Mouse (Mus musculus): ENCODE data around the gene Cd247. TPM values are rescaled to one million over a fixed set of nuclear protein-coding genes. Genes with fewer than 3 reads are reported as not detected.

The Cd247 gene
- polyA plus RNA-seq, 1 experiment from 2014 or later, result 0.61 TPM

DNA sequence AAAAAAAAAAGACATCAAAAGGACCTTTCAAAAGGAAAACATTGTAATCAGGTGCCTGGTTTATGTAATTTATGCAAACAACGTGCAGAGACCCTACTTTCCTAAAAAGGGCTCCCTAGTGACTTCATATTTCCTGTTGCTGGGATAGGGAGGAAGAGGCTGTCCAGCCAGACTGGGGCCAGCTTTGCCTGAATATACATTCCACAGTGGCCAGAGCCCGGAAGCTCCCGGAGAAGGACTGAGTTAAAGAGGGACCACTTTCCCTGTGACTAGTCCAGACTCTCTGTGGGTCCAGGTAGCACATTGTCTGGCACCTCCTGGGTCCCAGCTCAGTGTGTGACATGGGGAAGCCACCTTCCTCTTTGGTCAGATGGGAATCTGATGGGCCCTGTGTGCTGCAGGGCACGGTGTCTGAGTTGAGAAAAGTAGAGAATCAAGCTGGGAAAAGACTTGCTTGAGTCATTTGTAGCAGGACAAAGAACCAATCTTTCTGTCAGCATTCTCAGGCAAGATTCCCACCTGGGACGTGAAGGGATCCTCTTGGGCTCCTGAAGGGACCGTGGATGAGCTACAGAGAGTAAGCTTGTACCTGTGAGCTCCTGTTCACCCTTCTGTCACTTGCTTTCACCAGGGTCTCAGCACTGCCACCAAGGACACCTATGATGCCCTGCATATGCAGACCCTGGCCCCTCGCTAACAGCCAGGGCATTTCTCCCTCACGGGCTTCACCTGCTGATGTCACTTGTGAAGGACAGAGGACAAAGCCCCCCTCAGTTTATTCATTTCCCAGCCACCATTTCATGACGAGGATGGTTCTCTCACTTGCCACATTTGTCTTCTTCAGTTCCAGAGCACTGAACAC is 72.1 kb downstream of the Cd247 start:
- no peak overlapping the region for H3K27ac ChIP-seq
- 70% methylated on average over 9 of the region's 9 CpGs for WGBS

DNA sequence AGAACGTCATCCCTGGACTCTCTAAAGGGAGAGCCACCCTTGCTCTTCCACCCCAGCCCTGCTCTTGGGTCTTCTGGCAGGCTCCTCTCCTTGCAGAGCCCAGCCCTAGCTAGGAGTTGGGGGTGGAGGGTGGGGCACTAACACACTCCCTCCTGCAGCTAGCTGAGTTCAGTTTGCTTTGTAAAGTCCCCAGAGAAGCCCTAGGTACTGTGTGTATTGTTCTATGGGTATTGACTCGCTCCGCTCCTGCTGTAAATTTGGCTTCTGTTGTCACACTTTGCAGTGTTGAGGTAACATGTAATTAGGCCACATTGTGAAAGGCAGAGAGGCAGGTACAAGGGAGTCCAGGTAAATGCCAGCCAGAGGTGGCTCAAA is 72.7 kb downstream of the Cd247 start:
- no peak overlapping the region for H3K4me3 ChIP-seq
- no peak for ATAC-seq (ENCODE audit: insufficient number of reproducible peaks, low FRiP score, low TSS enrichment, low read depth)
- WGBS, result 61% methylated on average over 3 of the region's 3 CpGs
- no peak overlapping the region for H3K9ac ChIP-seq
- H3K4me1 ChIP-seq, result peaks cover 7% of the 10 kb centered on the region; the same call in 1 of the 2 replicates
- H3K4me2 ChIP-seq, result no peak overlapping the region
- H3K9me3 ChIP-seq, result no peaks in the 10 kb centered on the region
- no peak overlapping the region for H3K27ac ChIP-seq
- H3K36me3 ChIP-seq, result no peaks in the 10 kb centered on the region
- H3K27me3 ChIP-seq, result 0 out of 2 replicates have a peak, but pooled peaks cover 3% of the 10 kb centered on the region

More for the DNA sequence above, 72.1 kb downstream of the Cd247 start:
- Histone ChIP-seq H3K4me2 (no peak overlapping the region), H3K4me3 (no peak overlapping the region), H3K27me3 (0 out of 2 replicates have a peak, but pooled peaks cover 3% of the 10 kb centered on the region), H3K9ac (no peak overlapping the region), H3K36me3 (no peaks in the 10 kb centered on the region), H3K4me1 (peaks cover 7% of the 10 kb centered on the region; the same call in 1 of the 2 replicates), H3K9me3 (no peaks in the 10 kb centered on the region)
- ATAC-seq (ENCODE audit: insufficient number of reproducible peaks, low FRiP score, low TSS enrichment, low read depth), result no peak

DNA sequence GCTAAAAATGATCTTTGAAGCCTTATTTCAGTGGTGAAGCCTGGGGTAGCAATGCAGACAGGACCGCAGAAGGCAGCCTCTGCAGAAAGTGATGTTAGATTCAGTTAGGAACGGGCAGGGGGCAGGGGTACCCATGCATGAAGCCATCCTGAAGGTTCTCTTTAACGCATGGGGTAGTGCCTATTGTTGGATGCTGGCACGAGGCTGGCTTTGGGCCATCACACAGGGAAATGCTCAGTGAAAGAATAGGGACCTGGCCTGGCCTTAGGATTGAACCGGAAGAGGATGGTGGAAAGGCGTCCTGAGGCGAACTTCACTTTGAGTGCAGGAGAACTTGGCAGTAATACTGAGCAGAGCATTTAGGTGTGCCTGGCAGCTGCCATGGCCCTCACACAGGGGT is 73.6 kb downstream of the Cd247 start:
- Histone ChIP-seq H3K4me3 (no peak overlapping the region), H3K27ac (no peak overlapping the region), H3K27me3 (no peaks in the 10 kb centered on the region), H3K4me2 (no peak overlapping the region), H3K36me3 (no peaks in the 10 kb centered on the region), H3K9ac (no peak overlapping the region), H3K4me1 (peaks cover 7% of the 10 kb centered on the region; the same call in 1 of the 2 replicates), H3K9me3 (no peaks in the 10 kb centered on the region)
- ATAC-seq (ENCODE audit: insufficient number of reproducible peaks, low FRiP score, low TSS enrichment, low read depth), result no peak
- WGBS, result 78% methylated on average over 7 of the region's 7 CpGs

DNA sequence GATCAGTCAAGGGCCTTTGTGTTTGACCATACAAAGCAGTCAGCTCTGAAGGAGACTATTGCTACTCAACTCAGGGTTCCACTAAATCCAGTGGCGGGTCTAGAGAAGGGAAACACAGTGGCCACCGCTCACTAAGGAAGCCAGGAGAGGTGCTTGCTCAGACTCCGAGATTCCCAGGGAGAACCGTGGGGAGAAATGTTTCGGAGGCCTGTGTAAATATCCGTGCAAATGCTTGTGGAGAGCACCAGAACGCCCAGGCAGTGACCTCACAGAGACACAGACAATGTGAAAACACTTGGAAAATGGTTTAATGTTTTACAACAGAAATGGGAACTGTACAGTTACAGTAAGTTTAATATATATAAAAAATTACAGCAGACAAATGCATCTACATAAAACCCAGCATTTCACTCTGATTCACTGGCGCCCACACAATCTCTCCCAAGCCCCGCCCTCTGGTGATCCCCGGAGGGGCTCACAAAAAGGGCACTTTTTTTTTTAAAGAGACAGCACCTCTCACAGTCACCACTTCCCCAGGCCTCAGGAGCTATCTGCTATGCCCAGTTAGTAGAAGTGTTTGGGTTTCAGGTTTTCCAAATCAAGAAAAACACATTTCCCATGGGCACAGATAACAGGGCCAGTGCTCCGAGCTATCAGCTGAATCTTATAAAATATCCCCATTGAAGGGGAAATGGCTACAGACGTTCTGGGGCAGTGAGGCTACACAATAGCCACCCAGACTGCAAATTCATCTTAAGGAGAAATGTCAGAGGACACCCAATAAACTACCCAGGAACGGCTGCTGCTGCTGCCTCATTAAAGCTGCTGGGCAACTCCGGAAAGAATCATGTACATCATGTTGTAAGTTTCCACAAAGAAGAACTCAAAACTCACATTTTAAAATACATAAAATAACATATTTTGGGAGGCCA is 76.6 kb downstream of the Cd247 start:
- peak; percentile 14; the same call in 1 of the 2 replicates for ATAC-seq (ENCODE audit: insufficient number of reproducible peaks, low FRiP score, low TSS enrichment, low read depth)
- Histone ChIP-seq H3K4me3 (no peak overlapping the region), H3K4me1 (peaks cover 7% of the 10 kb centered on the region; the same call in 1 of the 2 replicates), H3K9ac (no peak overlapping the region), H3K27me3 (no peaks in the 10 kb centered on the region), H3K4me2 (no peak overlapping the region), H3K9me3 (no peaks in the 10 kb centered on the region), H3K36me3 (0 out of 2 replicates have a peak, but pooled peaks cover 3% of the 10 kb centered on the region), H3K27ac (peak overlapping the region; percentile 40; the same call in 1 of the 2 replicates)
- WGBS, result 34% methylated on average over 14 of the region's 14 CpGs

DNA sequence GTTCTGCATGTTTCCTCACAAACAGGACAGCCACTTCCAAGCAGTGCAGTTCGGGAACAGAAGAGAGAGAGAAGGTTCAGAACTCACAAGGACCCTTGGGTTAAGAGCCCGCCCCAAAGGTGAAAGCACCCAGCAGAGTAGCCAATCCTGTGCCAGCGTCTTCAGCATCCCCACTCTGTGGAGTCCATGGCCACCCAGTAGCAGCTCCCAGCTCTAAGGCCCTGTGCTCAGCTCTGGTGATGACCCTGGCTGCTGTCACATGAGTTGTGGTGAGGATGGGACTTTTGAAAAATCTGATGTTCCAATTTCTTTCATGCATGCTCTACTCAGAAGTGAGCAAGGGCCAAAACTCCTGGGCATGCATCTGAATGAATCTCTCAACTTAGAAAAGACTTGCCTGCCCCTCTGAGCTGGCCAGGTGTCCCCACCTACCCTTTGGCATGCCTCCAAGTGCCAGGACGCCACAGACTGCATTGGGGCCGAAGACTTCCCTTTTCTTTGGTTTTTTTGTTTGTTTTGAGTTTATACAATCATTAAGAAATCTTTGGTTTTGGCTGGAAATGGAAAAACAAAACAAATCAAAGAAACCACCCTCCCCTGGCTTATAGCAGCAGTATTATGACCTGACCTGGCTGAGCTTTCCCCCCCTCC is 78.3 kb downstream of the Cd247 start:
- no peaks in the 10 kb centered on the region for H3K9me3 ChIP-seq
- ATAC-seq (ENCODE audit: insufficient number of reproducible peaks, low FRiP score, low TSS enrichment, low read depth), result no peak
- no peaks in the 10 kb centered on the region for H3K27me3 ChIP-seq
- H3K4me1 ChIP-seq, result peaks cover 7% of the 10 kb centered on the region; the same call in 1 of the 2 replicates
- no peak overlapping the region for H3K4me2 ChIP-seq
- H3K27ac ChIP-seq, result no peak overlapping the region; the same call in 1 of the 2 replicates
- 0 out of 2 replicates have a peak, but pooled peaks cover 5% of the 10 kb centered on the region for H3K36me3 ChIP-seq
- H3K4me3 ChIP-seq, result no peak overlapping the region
- no peak overlapping the region for H3K9ac ChIP-seq
- 67% methylated on average over 5 of the region's 5 CpGs for WGBS

DNA sequence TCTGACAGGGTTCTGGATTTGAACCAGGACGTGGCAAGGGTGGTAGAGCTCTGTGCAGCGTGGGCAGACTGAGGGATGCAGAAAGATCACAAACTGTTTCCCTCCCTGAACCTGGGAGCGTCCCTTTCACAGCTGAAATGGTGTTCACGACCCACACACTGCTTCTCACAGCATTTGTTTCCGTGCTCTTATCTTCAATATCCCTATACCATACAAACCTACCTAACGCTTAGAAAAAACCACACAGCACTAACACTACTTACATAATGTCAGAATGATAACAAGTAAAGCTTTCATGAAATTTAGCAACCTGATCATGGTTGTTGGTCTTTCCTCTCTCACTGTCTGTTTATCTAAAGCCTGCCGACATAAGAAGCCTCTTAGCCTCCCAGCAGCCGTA is 80.2 kb downstream of the Cd247 start:
- Histone ChIP-seq H3K27me3 (no peaks in the 10 kb centered on the region), H3K9ac (no peak overlapping the region), H3K9me3 (no peaks in the 10 kb centered on the region), H3K4me3 (no peak overlapping the region), H3K36me3 (0 out of 2 replicates have a peak, but pooled peaks cover 6% of the 10 kb centered on the region), H3K27ac (no peak overlapping the region), H3K4me1 (peaks cover 7% of the 10 kb centered on the region; the same call in 1 of the 2 replicates), H3K4me2 (no peak overlapping the region)
- 90% methylated on average over 8 of the region's 8 CpGs for WGBS
- no peak for ATAC-seq (ENCODE audit: insufficient number of reproducible peaks, low FRiP score, low TSS enrichment, low read depth)

DNA sequence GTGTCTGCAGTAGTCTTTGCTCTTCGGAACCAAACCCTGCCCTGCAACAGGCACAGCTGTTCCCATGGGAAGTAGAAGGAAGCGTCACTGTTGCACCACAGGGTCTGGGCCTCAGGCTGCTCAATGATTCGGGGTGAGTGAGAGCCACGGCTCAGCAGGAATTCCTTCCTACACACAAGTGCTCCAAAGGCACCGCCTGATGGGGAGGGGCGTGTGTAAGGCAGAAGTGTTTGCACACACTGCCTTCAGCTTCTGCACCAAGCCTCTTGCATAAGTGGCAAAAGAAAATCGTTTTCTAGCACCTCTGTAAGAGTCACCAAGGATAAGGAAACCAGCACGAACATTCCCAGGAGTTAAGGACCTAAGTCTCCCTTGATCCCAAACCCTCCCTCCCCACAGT is 86.2 kb downstream of the Cd247 start:
- H3K9me3 ChIP-seq, result no peaks in the 10 kb centered on the region
- no peak overlapping the region for H3K4me2 ChIP-seq
- WGBS, result 48% methylated on average over 8 of the region's 8 CpGs
- no peak overlapping the region for H3K4me3 ChIP-seq
- H3K27ac ChIP-seq, result no peak overlapping the region
- peaks cover 30% of the 10 kb centered on the region for H3K36me3 ChIP-seq
- no peak overlapping the region for H3K9ac ChIP-seq
- H3K27me3 ChIP-seq, result no peaks in the 10 kb centered on the region
- no peaks in the 10 kb centered on the region for H3K4me1 ChIP-seq
- no peak for ATAC-seq (ENCODE audit: insufficient number of reproducible peaks, low FRiP score, low TSS enrichment, low read depth)

DNA sequence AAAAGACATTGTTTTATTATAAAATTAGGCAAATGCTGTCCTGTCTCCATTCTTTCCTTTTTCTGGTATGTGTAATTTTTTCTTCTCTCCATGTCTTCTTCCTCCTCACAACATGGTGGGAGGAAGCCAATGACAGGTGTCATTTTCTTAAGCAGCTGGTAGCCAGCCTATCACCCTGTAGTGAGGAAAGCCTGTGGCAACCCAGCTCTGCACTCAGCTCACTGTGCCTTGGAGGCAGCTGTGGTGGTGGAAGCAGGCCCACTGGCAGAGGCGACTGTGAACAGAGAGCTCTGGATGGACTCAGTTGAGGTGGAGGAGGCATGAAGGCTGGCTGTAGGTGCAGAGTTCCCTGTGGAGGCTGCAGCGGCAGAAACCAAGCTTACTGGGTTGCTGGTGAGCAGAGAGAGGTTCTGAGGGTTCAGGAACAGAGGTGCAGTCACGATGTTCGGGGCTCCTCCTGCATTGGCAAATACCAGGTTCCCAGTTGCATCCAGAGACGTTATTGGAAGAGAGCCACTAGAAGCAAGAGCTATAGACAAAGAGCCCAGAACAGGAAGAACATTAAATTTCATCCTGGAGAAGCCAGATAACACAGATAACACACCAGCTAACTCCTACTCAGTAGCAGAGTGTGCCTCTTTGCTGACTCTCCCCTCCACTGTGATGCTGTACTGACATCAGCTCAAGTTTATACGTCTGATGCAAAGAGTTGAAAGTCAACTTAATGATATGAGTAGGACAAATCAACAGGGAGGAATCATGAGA is 87.2 kb downstream of the Cd247 start:
- Histone ChIP-seq H3K36me3 (peaks cover 36% of the 10 kb centered on the region), H3K9me3 (no peaks in the 10 kb centered on the region), H3K27ac (no peak overlapping the region), H3K4me2 (no peak overlapping the region), H3K9ac (no peak overlapping the region), H3K4me1 (no peaks in the 10 kb centered on the region), H3K4me3 (no peak overlapping the region), H3K27me3 (no peaks in the 10 kb centered on the region)
- ATAC-seq (ENCODE audit: insufficient number of reproducible peaks, low FRiP score, low TSS enrichment, low read depth), result no peak
- 85% methylated on average over 6 of the region's 6 CpGs for WGBS

DNA sequence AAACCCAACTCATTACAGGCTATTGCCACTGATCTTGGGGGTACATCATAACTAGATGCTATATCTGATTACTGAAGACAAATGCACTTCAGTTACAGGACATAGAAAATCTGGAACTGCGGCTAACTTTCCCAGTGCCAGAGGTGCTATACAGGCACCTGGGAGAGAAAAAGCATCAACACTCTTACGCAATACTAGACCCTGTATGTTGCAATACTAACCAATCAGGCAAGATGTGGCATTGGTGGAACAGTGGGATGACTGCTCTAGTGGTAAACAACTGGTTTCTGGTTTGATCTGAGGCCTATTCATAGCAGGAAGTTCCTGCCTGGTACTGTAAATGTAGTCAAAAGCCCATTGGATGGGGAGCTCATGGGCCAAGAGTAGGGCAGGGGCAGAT is 90.3 kb downstream of the Cd247 start:
- H3K36me3 ChIP-seq, result peaks cover 31% of the 10 kb centered on the region
- no peak overlapping the region for H3K27ac ChIP-seq
- H3K4me3 ChIP-seq, result no peak overlapping the region
- no peak overlapping the region for H3K9ac ChIP-seq
- 89% methylated on average over 2 of the region's 2 CpGs for WGBS
- no peak for ATAC-seq (ENCODE audit: insufficient number of reproducible peaks, low FRiP score, low TSS enrichment, low read depth)
- H3K27me3 ChIP-seq, result no peaks in the 10 kb centered on the region
- H3K9me3 ChIP-seq, result no peaks in the 10 kb centered on the region
- H3K4me2 ChIP-seq, result no peak overlapping the region
- no peaks in the 10 kb centered on the region for H3K4me1 ChIP-seq

DNA sequence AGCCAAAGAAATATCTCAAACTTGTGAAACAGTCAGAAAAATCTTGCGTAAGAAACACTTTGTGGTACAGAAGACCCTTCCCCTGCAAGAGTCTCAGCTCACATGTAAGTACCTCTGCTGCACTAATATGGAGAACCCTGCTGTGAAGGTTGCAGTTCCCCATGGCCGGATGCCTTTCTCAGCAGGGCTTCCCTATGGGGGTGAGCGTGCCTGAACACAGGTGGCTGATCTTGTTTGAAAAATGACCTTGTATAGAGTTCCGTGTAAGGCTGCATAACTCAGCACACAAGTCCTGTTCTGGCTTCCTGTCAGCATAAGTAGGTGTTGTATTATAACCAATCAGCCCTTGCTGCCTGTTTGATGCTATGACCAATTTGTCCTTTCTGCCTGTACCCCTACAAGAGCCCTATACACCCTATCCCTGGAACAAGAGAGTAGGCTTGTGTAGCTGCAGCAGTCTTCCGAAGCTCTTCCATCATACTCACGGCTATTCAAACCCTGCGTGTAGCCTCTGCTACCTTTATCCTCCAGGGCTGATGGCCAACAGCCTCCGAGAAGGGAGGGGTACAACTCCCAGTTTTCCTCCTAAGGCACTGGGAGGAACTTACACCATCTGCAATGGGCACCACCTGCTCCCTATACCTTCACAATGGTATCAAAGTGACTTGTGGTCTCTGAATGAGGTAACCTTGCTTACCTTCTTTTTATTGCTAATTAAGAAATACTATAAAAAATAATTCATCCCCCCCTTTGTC is 93.8 kb downstream of the Cd247 start:
- no peak for ATAC-seq (ENCODE audit: insufficient number of reproducible peaks, low FRiP score, low TSS enrichment, low read depth)
- 51% methylated on average over 8 of the region's 8 CpGs for WGBS
- H3K36me3 ChIP-seq, result peaks cover 13% of the 10 kb centered on the region
- no peak overlapping the region for H3K4me2 ChIP-seq
- H3K4me1 ChIP-seq, result no peaks in the 10 kb centered on the region
- H3K9ac ChIP-seq, result no peak overlapping the region
- no peak overlapping the region for H3K27ac ChIP-seq
- no peaks in the 10 kb centered on the region for H3K27me3 ChIP-seq
- no peak overlapping the region for H3K4me3 ChIP-seq
- no peaks in the 10 kb centered on the region for H3K9me3 ChIP-seq

Data from limb, embryonic 15.5 days (tissue).